Mouse (Mus musculus): ENCODE measurements around the gene Inpp5b. TPM values are rescaled to one million over a fixed set of nuclear protein-coding genes. Genes with fewer than 3 reads are reported as not detected.

Inpp5b gene
- polyA plus RNA-seq, 1 experiment from 2014 or later: 30.4 TPM

- Histone ChIP-seq H3K27ac (no peak overlapping the region), H3K27me3 (no peaks in the 10 kb centered on the region), H3K36me3 (peaks cover 3% of the 10 kb centered on the region), H3K4me3 (replicated peaks) (no peak overlapping the region), H3K4me1 (replicated peaks) (no peaks in the 10 kb centered on the region), H3K9ac (replicated peaks) (no peak overlapping the region), H3K9me3 (no peaks in the 10 kb centered on the region), H3K4me2 (replicated peaks) (no peak overlapping the region)
- no peak for ATAC-seq
- 96% methylated on average over 6 of the region's 6 CpGs for WGBS
These were observed 32.3 kb downstream of the Inpp5b start for GRCm38 (mm10) chr4:124773995-124774394.

DNA sequence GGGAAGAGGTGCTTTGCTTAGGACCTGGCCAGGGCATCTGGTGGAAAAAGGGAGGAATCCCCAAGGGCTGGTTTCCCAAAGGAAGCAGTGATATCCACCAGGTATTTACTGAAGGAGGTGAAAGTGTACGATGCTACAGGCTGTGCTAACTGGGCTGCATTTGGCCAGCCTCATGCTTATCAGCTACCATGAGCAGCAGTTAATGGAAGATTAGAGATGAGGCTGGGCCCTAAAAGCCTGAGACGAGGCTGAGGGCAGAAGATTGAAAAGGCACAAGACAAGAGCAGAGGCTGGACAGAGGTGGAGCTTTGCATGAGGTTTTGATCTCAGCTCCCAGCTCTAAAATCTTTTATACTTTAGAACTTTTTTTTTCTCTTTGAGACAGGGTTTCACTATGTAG is 32.8 kb downstream of the Inpp5b start:
- WGBS: 78% methylated on average over 2 of the region's 2 CpGs
- Histone ChIP-seq H3K27ac (no peak overlapping the region), H3K4me1 (replicated peaks) (no peaks in the 10 kb centered on the region), H3K4me2 (replicated peaks) (no peak overlapping the region), H3K9me3 (no peaks in the 10 kb centered on the region), H3K36me3 (peaks cover 7% of the 10 kb centered on the region), H3K9ac (replicated peaks) (no peak overlapping the region), H3K27me3 (no peaks in the 10 kb centered on the region), H3K4me3 (replicated peaks) (no peak overlapping the region)
- ATAC-seq: no peak

GRCm38 (mm10) chr4:124781361-124781760 is 39.7 kb downstream of the Inpp5b start:
- Histone ChIP-seq H3K27me3 (no peaks in the 10 kb centered on the region), H3K9me3 (no peaks in the 10 kb centered on the region), H3K27ac (no peak overlapping the region), H3K4me3 (replicated peaks) (no peak overlapping the region), H3K4me1 (replicated peaks) (no peaks in the 10 kb centered on the region), H3K4me2 (replicated peaks) (no peak overlapping the region), H3K9ac (replicated peaks) (no peak overlapping the region), H3K36me3 (peaks cover 68% of the 10 kb centered on the region)
- 77% methylated on average over 7 of the region's 7 CpGs for WGBS
- no peak for ATAC-seq

DNA sequence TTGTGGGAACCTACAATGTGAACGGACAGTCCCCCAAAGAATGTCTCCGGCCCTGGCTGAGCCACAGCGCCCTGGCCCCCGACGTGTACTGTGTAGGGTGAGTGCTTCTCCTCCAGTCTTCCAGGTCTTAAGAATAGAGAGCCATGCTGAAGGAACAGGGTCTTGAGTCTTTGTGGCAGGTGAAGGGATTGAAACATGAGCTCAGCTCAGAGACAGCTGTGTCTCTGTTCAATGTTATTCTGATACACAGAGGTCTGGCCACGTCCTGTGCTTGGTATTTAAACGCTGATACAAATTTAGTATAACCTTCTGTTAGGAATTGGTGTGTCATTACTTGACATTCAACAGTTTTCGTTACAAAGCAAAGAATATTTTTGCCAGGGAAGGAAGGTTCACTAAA is 40.7 kb downstream of the Inpp5b start:
- no peak for ATAC-seq
- Histone ChIP-seq H3K9me3 (no peaks in the 10 kb centered on the region), H3K27ac (no peak overlapping the region), H3K9ac (replicated peaks) (no peak overlapping the region), H3K4me2 (replicated peaks) (no peak overlapping the region), H3K36me3 (peaks cover 78% of the 10 kb centered on the region), H3K4me1 (replicated peaks) (no peaks in the 10 kb centered on the region), H3K4me3 (replicated peaks) (no peak overlapping the region), H3K27me3 (no peaks in the 10 kb centered on the region)
- WGBS: 95% methylated on average over 8 of the region's 8 CpGs

DNA sequence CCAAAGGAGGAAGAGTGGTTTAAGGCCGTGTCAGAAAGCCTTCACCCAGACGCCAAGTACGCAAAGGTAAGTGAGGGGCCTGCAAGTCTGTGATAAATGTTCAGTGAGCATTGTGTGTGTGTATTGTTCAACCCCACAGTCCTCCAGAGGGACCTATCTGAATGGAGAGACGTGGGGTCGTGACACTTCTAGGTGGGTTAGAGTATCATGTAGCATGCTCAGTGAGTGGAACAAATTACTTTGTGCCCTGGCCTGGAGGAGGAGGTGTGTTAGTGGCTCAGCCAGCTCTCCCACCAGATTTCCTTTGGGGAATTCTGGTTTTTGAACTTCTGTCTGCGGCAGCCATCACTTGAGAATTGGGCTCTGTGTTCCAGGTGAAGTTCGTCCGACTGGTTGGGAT is 42.3 kb downstream of the Inpp5b start:
- no peaks in the 10 kb centered on the region for H3K9me3 ChIP-seq
- H3K27ac ChIP-seq: no peak overlapping the region
- no peaks in the 10 kb centered on the region for H3K27me3 ChIP-seq
- no peak for ATAC-seq
- no peak overlapping the region for H3K9ac ChIP-seq (replicated peaks)
- no peak overlapping the region for H3K4me3 ChIP-seq (replicated peaks)
- 92% methylated on average over 8 of the region's 8 CpGs for WGBS
- no peaks in the 10 kb centered on the region for H3K4me1 ChIP-seq (replicated peaks)
- H3K36me3 ChIP-seq: peaks cover 87% of the 10 kb centered on the region
- no peak overlapping the region for H3K4me2 ChIP-seq (replicated peaks)

GRCm38 (mm10) chr4:124790013-124790412 is 48.4 kb downstream of the Inpp5b start:
- no peak for ATAC-seq
- Histone ChIP-seq H3K36me3 (peaks cover 95% of the 10 kb centered on the region), H3K27ac (no peak overlapping the region), H3K4me3 (replicated peaks) (no peak overlapping the region), H3K9me3 (no peaks in the 10 kb centered on the region), H3K4me2 (replicated peaks) (no peak overlapping the region), H3K9ac (replicated peaks) (no peak overlapping the region), H3K4me1 (replicated peaks) (no peaks in the 10 kb centered on the region), H3K27me3 (no peaks in the 10 kb centered on the region)
- 84% methylated on average over 4 of the region's 4 CpGs for WGBS

DNA sequence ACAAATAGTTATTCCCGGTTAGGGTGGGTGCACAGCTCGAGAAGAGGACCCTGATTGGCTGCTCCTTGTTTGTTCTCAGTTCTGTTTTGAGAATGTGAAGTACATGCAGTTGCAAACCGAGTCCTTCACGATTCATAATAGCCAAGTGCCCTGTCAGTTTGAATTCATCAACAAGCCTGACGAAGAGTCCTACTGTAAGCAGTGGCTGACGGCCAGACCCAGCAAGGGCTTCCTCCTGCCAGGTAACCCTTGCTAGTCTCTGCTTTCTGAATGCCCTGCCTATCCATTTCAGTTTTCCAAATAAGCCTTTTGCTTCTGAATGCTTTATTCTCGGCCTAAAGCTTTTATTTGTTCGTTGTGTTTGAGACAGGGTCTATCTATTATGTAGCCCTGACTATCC is 50.5 kb downstream of the Inpp5b start:
- 89% methylated on average over 8 of the region's 8 CpGs for WGBS
- Histone ChIP-seq H3K4me3 (replicated peaks) (no peak overlapping the region), H3K4me2 (replicated peaks) (no peak overlapping the region), H3K27ac (no peak overlapping the region), H3K9me3 (no peaks in the 10 kb centered on the region), H3K4me1 (replicated peaks) (no peaks in the 10 kb centered on the region), H3K9ac (replicated peaks) (no peak overlapping the region), H3K36me3 (peaks cover 86% of the 10 kb centered on the region), H3K27me3 (no peaks in the 10 kb centered on the region)
- ATAC-seq: no peak

DNA sequence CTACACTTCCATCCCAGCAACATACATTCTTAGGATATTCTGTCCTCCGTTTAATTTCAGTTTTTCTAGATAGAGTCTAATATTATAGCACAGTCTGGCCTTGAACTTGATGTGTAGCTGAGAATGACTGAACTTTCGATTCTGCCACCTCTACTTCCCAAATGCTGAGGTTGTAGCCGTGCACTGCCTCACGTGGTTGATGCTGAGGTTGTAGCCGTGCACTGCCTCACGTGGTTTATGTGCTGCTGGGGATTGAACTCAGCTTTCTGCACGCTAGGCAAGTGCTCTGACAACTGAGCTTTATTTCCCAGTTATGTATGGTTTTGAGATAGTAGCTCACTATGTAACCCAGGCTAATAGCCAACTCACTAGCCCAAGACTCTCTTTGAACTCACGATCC is 54.5 kb downstream of the Inpp5b start:
- Histone ChIP-seq H3K9ac (replicated peaks) (no peak overlapping the region), H3K4me3 (replicated peaks) (no peak overlapping the region), H3K27me3 (no peaks in the 10 kb centered on the region), H3K27ac (no peak overlapping the region), H3K9me3 (no peaks in the 10 kb centered on the region), H3K4me2 (replicated peaks) (no peak overlapping the region), H3K4me1 (replicated peaks) (no peaks in the 10 kb centered on the region), H3K36me3 (peaks cover 67% of the 10 kb centered on the region)
- 93% methylated on average over 8 of the region's 8 CpGs for WGBS
- ATAC-seq: no peak

DNA sequence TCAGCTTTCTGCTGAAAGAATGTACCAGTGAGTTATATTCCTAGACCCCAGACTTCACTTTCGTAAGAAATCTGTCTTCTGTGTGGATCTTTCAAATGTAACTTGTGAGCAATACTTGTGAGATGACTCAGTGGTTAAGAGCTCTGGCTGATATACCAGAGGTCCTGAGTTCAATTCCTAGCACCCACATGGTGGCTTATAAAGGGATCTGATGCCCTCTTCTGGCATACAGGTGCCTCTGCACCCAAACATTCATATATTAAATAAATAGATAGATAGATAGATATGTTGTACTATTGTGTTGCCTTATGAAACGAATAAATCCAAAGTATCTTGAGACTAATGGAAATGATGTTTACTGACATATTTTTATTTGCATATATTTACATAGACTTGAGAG is 55.3 kb downstream of the Inpp5b start:
- Histone ChIP-seq H3K4me1 (replicated peaks) (peaks cover 4% of the 10 kb centered on the region), H3K27me3 (no peaks in the 10 kb centered on the region), H3K4me3 (replicated peaks) (no peak overlapping the region), H3K9me3 (no peaks in the 10 kb centered on the region), H3K36me3 (peaks cover 60% of the 10 kb centered on the region), H3K9ac (replicated peaks) (no peak overlapping the region), H3K4me2 (replicated peaks) (no peak overlapping the region), H3K27ac (no peak overlapping the region)
- ATAC-seq: no peak
- 86% methylated on average over 2 of the region's 2 CpGs for WGBS

GRCm38 (mm10) chr4:124801552-124802308 is 60.1 kb downstream of the Inpp5b start, which contains the start of gene Mtf1:
Mtf1 (plus strand) TSS chr4:124802104.
- 3% methylated on average over 21 of the region's 21 CpGs for WGBS
- H3K9ac ChIP-seq (replicated peaks): peak within 1 kb of the TSS; percentile 93
- peak within 1 kb of the TSS; percentile 96 for H3K27ac ChIP-seq
- no peaks in the 10 kb centered on the region for H3K27me3 ChIP-seq
- peak within 1 kb of the TSS; percentile 91 for H3K4me3 ChIP-seq (replicated peaks)
- ATAC-seq: no peak; the same call in 1 of the 2 replicates
- H3K4me1 ChIP-seq (replicated peaks): peaks cover 20% of the 10 kb centered on the region
- H3K36me3 ChIP-seq: peaks cover 40% of the 10 kb centered on the region
- peak within 1 kb of the TSS; percentile 91 for H3K4me2 ChIP-seq (replicated peaks)
- no peaks in the 10 kb centered on the region for H3K9me3 ChIP-seq

- ATAC-seq: peak; percentile 100
- H3K4me2 ChIP-seq (replicated peaks): peak overlapping the region; percentile 91
- peak overlapping the region; percentile 96 for H3K27ac ChIP-seq
- peak overlapping the region; percentile 91 for H3K4me3 ChIP-seq (replicated peaks)
- no peaks in the 10 kb centered on the region for H3K27me3 ChIP-seq
- peak overlapping the region; percentile 93 for H3K9ac ChIP-seq (replicated peaks)
- H3K9me3 ChIP-seq: no peaks in the 10 kb centered on the region
- H3K36me3 ChIP-seq: peaks cover 49% of the 10 kb centered on the region
- WGBS: 2% methylated on average over 50 of the region's 53 CpGs
- H3K4me1 ChIP-seq (replicated peaks): peaks cover 23% of the 10 kb centered on the region
These were observed 60.9 kb downstream of the Inpp5b start for GRCm38 (mm10) chr4:124802309-124803260.

- Histone ChIP-seq H3K4me3 (replicated peaks) (peak overlapping the region; percentile 91), H3K36me3 (peaks cover 49% of the 10 kb centered on the region), H3K4me2 (replicated peaks) (peak overlapping the region; percentile 91), H3K9ac (replicated peaks) (peak overlapping the region; percentile 93; the same call in 1 of the 2 replicates), H3K27me3 (no peaks in the 10 kb centered on the region), H3K27ac (no peak overlapping the region), H3K9me3 (no peaks in the 10 kb centered on the region), H3K4me1 (replicated peaks) (peaks cover 26% of the 10 kb centered on the region)
- ATAC-seq: no peak
- 82% methylated on average over 6 of the region's 6 CpGs for whole genome bisulfite sequencing
These were observed 61.8 kb downstream of the Inpp5b start for GRCm38 (mm10) chr4:124803406-124803805.
